Mouse (Mus musculus): ENCODE data around the gene Gm10073.

Gene Gm10073

DNA sequence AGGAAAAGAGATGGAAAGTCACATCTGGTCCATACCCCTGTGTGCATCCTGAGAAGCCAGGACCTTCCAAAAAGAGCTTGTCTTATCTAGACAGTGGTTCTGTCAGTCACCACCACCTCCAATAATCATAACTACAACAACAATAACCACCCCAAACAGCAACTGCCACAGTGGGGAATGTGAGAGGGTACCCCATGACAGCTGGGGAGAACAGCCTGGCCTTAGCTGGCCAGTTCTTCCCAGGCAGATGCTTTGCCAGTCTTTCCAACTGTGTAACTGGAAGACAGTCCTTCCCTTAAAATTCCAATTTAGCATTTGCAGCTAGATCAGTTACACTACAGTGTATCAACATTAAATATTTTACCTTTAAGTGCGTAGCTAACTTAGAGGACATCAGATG, 22.4 kb downstream of the Gm10073 start:
- no peak for DNase-seq (ENCODE audit: low spot score)

DNA sequence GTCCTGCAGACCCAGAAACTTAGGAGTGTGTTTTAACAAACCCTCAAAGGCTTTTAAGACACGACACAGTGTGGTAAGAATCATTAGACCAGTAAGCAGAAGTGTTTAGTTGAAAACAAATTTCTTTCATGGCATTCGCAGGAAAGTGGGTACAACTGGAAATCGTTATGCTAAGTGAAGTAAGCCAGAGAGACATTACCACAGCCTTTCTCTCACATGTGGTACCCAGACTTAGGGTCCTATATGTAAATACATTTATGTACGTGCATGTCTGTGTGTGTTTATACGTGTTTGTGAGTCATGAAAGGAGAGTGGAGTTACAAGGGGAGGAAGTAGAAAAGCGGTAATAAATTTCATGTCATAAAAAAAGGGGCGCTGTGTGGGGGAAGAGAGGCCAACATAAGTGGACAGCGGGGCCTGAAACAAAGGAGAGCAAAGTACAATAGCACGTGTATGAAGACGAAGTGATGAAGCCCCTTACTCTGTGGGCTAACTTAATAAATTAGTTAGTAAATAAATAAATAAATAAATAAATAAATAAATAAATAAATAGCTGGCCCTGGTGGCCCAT, 24.8 kb downstream of the Gm10073 start:
- DNase-seq (ENCODE audit: low spot score), result no peak

DNA sequence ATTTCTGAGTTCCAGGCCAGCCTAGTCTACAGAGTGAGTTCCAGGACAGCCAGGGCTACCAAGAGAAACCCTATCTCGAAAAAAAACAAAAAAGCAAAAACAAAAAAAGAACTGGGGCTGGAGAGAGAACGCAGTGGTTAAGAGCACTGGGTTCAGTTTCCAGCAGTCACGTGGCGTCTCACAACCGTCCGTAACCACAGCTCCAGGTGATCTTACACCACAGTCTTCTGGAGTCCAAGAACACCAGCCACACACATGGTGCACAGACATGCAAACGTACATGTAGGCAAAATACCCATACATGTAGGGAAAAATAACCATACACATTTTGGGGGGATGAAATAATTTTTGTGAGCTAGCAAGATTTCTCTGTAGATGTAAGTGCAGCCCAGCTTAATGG, 26.5 kb downstream of the Gm10073 start:
- DNase-seq (ENCODE audit: low spot score), result no peak

DNA sequence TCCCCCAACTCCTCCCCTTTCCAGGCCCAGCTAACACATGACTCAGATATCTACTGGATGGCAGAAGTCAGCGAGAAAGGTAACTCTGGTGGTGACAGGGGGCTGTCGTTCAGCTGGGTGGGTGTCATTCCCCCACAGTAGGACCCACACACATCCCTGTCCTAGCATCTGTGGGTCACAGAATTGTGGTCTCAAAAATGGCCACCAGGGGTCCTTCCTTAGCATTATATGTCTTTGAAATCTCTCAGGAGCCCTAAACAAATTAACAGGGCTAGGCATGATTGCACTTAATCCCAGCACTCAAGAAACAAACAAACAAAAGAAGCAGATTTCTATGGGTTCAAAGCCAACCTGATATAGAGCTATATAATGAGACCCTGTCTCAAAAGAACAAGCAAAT, 28.1 kb downstream of the Gm10073 start:
- no peak for DNase-seq (ENCODE audit: low spot score)

DNA sequence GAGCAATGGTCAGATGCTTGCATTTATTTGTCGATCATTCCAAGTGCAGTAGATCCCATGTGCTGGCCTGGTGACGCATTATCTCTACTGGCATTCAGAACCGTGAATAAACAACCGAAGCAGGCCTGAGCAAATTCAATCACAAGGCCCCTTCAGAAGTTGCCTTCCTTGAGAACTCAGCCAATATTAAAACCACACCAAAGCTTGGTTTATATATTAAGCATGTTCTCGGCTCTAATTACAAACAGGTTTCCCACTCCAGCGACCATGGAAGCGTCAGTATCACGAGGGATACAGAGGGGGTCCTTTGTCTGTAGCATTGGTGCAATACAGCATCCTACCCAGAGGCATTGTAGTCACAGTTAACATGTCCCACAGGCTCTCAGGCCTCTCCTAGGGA, 30.2 kb downstream of the Gm10073 start:
- DNase-seq (ENCODE audit: low spot score), result no peak

DNA sequence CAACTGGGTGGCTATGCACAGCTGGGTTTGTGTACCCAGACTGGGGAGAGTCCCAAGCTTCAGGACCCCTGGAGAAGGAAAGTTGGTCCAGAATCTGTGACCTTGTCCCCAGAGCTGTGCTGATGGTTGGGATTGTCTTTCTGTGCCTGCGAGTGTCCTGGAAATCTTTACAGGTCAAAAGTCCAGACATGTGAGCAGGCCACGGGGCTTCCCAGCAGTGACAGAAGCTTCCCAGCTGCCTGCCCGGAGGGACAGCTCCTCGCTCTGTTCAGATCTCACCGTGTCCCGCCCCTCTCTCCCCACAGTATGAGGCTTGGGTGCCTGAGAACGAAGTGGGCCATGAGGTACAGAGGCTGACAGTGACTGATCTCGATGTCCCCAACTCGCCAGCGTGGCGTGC, 32.3 kb downstream of the Gm10073 start:
- no peak for DNase-seq (ENCODE audit: low spot score)

DNA sequence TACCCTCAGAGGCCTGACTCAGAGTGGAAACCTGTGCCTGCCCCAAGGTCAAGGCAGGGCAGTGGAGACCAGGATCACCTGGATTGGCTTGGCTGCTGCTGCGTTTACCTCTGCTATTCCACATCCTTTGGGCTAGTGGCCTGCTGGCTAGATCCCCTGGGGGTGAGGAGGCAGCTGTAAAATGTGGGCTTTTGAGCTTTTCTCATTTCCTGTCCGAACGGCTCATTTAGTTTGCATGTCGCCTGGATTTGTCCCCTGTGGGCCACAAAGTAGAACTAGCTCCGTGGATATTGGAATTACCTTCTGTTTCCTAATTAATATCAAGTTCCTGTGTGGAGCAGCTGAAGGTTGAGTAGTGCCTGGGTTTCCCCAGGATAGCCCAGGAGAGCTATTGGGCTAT, 34.1 kb downstream of the Gm10073 start:
- no peak for DNase-seq (ENCODE audit: low spot score)

DNA sequence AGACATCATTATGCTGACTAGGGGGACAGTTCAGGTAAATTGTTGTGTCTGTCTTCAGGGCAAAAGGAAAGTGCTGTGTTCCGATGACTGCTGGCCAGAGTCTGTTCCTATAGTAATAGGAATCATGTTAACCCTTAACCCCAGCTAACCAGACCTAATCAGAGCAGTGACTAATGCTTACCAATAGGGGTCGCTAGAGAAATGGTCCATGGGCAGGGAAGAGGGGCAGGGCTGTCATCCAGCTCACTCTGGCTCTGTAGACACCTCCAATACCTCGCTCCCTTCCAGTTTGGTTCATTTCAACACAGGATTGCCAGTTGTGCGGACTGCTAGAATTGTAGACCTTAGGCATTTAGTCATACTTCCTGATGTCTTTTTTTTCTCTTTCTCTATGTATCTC, 37.8 kb downstream of the Gm10073 start:
- no peak for DNase-seq (ENCODE audit: low spot score)

DNA sequence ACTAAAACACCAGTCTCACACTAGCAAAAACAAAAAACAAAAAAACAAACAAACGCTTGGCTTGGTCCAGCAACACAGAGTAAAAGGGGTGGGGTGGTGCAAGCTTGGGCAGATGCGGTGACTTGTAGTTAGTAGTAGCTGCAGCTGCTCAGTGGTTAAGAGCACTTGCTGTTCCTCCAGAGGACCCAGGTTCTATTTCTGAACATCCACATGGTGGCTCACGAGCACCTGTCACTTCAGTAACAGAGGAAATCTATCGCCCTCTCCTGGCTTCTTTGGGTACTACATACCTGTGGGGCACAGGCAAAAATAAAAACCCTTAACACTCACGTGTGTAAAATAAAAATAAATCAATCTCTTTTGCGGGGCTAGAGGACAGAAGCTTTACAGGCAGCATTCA, 38.8 kb downstream of the Gm10073 start:
- DNase-seq (ENCODE audit: low spot score), result no peak

DNA sequence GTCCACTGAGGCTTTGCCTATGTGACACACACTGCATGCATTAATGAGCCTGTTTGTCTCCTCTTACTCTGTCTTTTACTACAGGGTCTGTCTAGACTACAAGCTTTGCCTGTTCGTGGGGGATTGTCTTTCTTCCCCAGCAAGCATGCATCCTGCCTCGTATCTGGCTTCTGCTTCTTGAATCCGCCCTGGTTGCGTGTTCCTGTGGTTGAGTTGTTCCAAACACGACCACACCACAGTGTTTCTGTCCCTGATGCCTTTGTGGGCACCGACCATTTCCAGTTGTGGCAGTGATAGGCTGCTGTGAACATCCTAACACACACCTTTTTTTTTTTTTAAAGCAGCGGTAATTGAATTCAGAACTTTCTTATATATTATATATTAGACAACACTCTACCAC, 39.6 kb downstream of the Gm10073 start:
- DNase-seq (ENCODE audit: low spot score), result no peak

DNA sequence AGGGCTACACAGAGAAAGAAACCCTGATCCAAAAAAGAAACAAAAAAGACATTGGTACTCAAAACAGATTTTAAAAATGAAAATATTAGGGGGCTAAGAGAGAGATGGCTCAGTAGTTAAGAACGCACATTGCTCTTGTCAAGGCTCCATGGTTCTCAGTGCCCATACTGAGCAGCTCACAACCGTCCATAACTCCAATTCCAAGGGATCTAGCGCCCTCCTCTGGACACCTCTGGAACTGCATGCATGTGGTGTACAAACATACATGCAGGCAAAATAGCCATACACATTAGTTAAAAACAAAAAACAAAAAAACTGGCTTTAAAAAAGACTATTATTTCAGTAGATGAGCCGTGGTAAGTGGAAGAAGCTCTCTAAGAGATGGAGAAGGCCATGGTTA, 42.7 kb downstream of the Gm10073 start:
- DNase-seq (ENCODE audit: low spot score), result no peak

DNA sequence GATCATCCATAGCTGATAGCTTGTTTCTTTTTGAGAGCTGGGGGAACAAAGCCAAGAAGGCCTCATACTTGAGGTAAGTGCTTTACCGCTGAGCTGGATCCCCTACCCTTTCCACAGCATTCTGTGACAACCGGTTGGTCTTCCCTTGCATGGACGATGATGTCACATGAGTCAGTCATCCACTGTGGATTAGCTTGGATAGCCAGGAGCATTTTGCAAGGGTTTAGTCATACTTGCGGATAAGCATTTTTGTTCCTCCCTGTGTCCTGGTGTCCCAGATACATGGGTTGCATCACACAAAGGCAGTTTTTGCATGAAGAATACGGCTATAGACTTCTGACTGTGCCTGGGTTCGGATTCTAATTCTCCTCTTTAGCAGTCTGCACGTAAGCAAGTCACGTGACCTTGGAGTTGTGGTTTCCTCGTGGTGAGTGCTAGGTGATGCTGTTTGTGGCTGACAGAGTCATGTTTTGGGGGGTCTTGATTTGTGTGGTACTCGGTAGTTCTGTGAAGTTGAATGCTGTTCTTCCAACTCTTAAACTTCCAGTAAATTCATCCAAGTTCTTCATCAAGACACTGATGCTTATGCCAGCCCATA, 43.3 kb downstream of the Gm10073 start:
- no peak for DNase-seq (ENCODE audit: low spot score)

DNA sequence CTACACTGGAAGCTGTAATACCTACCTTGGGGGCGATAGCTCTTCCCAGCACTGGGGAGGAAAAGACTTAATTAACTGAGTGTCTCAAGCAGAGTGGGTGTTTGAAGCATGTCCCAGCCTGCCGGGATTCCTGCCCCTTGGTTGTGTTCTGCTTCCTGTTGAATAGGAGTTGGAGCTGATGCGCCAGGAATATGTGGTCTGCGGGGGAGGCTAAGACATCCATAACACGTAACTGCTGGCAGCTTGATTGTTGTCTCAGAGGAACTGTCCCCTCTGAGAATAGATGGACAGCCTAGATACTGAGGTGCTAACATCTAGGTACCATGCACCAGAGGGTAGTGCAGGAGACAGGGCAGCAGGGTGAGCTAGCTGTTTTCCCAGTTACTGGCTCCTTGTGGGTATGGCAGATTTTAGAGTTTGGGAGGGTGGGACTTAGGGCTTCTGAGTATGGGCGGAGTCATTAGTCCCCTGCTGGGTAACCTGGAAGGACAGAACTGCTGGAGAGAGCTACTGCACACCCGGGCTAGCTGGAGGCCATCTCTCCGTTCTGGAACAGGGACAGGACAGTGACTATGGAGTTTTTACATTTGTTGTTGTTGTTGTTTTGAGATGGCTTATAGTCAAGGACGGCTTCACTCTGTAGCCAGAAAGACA, 44.5 kb downstream of the Gm10073 start:
- DNase-seq (ENCODE audit: low spot score), result no peak

DNA sequence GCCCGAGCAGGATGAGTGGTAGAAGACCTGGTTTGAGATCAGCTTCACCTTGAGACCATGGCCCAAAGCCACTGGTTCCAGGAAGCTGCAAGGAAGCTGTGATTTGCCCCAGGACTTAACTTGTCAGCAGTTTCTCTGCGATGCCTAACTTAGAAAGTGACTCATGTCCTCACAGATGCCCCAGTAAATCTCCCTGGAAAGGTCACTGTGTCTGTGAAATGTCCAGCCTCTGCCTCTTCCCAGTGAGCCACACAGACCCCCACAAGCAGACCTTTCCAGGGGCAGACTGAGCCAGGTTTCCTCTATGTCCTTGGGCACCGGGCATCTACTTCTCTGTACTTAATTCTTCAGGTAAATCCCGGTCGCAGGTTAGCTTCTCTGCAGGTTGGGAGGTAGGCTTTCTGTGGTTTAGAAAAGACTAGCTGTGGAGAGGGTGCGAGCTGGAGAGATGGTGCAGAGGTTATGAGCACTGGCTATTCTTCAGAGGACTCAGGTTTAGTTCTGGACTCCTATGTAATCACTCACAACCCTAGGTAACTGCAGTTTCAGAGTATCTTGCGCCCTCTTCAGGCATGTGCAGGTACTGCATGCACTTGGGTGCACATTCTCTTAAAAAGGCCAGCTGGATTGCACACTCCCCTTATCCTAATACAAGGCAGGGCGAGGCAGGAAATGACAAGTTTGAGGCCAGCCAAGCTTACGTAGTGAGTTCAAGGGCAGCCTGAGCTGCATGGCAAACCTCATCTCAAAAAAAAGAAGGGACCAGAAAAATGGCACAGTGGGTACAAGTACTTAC, 45.8 kb downstream of the Gm10073 start:
- no peak for DNase-seq (ENCODE audit: low spot score)

DNA sequence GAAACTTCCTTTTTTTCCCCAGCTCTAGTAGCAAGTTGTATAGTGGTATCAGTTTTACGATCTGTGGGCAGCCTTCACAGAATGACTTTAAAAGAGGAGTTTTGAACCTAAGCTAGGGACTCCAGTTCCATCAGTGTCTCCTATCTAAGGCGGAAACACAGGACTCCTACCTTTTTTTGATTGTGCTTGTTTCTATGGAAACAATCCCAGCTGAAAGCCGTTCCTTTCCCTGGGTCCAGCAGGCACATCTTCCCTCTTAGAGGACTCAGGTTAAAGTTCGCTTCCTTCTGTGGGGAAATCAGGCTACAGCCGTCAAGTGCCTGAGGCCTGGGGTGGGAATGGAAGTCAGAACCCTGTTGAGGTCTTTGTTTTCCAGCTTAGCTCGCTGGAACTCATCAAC, 46.5 kb downstream of the Gm10073 start:
- no peak for DNase-seq (ENCODE audit: low spot score)

All from spleen, adult 12 weeks (tissue).